Mouse (Mus musculus) MEL (cell line): ENCODE measurements at regions not wholly inside any gene's neighbourhood (a gene's known extent, or its start where the extent isn't known, plus 50 kb on each side); places are given as distances from the start of the nearest gene placed in this dataset.

Experiments
- DNase-seq: peaks from one replicate; pipeline ENCODE4 v3.0.0; 2011; ENCODE audit warnings: low read depth, low spot score
- H3K27ac ChIP-seq: 2 replicates; pipeline ENCODE4 v1.5.1; 2012; ENCODE audit warnings: low read depth, mild to moderate bottlenecking, control low read depth, low read length, moderate library complexity; ENCODE audit not compliant: control insufficient read depth
- H3K27me3 ChIP-seq, 2 experiments: fragments of 150-350 bp in 1 of 2; sonication (generic) in 1 of 2; 2 replicates each; pipeline ENCODE4 v1.6.1; 2012; ENCODE audit warnings: low read length in 2 of 2, mild to moderate bottlenecking in 2 of 2, improper control_type of control experiment in 1 of 2, moderate library complexity in 1 of 2; ENCODE audit not compliant: insufficient read depth in 2 of 2, control insufficient read depth in 1 of 2
- H3K36me3 ChIP-seq, 2 experiments: 2 replicates each; pipeline ENCODE4 v1.6.1; 2012 to 2014; ENCODE audit warnings: low read length in 2 of 2, improper control_type of control experiment in 1 of 2, inconsistent platforms in 1 of 2, mild to moderate bottlenecking in 1 of 2; ENCODE audit not compliant: insufficient read depth in 2 of 2, control insufficient read depth in 1 of 2
- H3K4me1 ChIP-seq, 2 experiments: fragments of 150-350 bp in 1 of 2; sonication (generic) in 1 of 2; 2 replicates each; pipeline ENCODE4 v1.6.1; 2012; ENCODE audit warnings: low read length in 2 of 2, improper control_type of control experiment in 1 of 2, mild to moderate bottlenecking in 1 of 2; ENCODE audit not compliant: insufficient read depth in 2 of 2, control insufficient read depth in 1 of 2
- H3K4me3 ChIP-seq, 2 experiments: fragments of 150-350 bp in 1 of 2; sonication (generic) in 1 of 2; 2 replicates each; pipeline ENCODE4 v1.5.1; 2012; ENCODE audit warnings: low read depth in 2 of 2, low read length in 2 of 2, mild to moderate bottlenecking in 2 of 2, moderate library complexity in 2 of 2, control low read depth in 1 of 2, improper control_type of control experiment in 1 of 2; ENCODE audit not compliant: control insufficient read depth in 1 of 2, insufficient read depth in 1 of 2
- H3K79me2 ChIP-seq: 2 replicates; pipeline ENCODE4 v1.6.1; 2012; ENCODE audit warnings: mild to moderate bottlenecking, low read length, moderate library complexity; ENCODE audit not compliant: control insufficient read depth, poor library complexity, insufficient read depth
- H3K9ac ChIP-seq: 2 replicates; pipeline ENCODE4 v1.6.1; 2012; ENCODE audit warnings: low read depth, mild to moderate bottlenecking, control low read depth, low read length, moderate library complexity; ENCODE audit not compliant: control insufficient read depth, poor library complexity, severe bottlenecking
- H3K9me3 ChIP-seq: fragments of 150-350 bp; sonication (generic); replicated peaks from 2 replicates; pipeline ENCODE4 v1.6.1; 2012; ENCODE audit warnings: mild to moderate bottlenecking, low read length, improper control_type of control experiment, moderate library complexity; ENCODE audit not compliant: insufficient read depth
- BHLHE40 ChIP-seq: IDR thresholded peaks from 2 replicates; pipeline ENCODE4 v1.6.1; 2012; ENCODE audit warnings: low read depth, mild to moderate bottlenecking, inconsistent platforms, low read length, improper control_type of control experiment, borderline replicate concordance
- CHD1 ChIP-seq: IDR thresholded peaks from 2 replicates; pipeline ENCODE4 v1.6.1; 2012; ENCODE audit warnings: low read depth, mild to moderate bottlenecking, inconsistent platforms, low read length, improper control_type of control experiment
- ELF1 ChIP-seq: IDR thresholded peaks from 2 replicates; pipeline ENCODE4 v1.6.1; 2014; ENCODE audit warnings: low read depth, mild to moderate bottlenecking, inconsistent platforms, low read length, improper control_type of control experiment, moderate library complexity
- ETS1 ChIP-seq: IDR thresholded peaks from 2 replicates; pipeline ENCODE4 v1.6.1; 2012; ENCODE audit warnings: low read depth, mild to moderate bottlenecking, inconsistent platforms, low read length, improper control_type of control experiment, moderate library complexity
- GABPA ChIP-seq: IDR thresholded peaks from 2 replicates; pipeline ENCODE4 v1.6.1; 2012; ENCODE audit warnings: low read depth, mild to moderate bottlenecking, inconsistent platforms, low read length, improper control_type of control experiment, moderate library complexity
- HCFC1 ChIP-seq: IDR thresholded peaks from 2 replicates; pipeline ENCODE4 v1.6.1; 2012; ENCODE audit warnings: low read depth, mild to moderate bottlenecking, inconsistent platforms, low read length, improper control_type of control experiment, moderate library complexity
- JUND ChIP-seq: IDR thresholded peaks from 2 replicates; pipeline ENCODE4 v1.6.1; 2011; ENCODE audit warnings: low read depth, mild to moderate bottlenecking, improper control_type of control experiment, low read length
- KAT2A ChIP-seq: conservative IDR thresholded peaks from 2 replicates; pipeline ENCODE4 v1.6.1; 2012; ENCODE audit warnings: low read depth, low read length, improper control_type of control experiment, inconsistent platforms
- MAFK ChIP-seq: IDR thresholded peaks from 2 replicates; pipeline ENCODE4 v1.6.1; 2011; ENCODE audit warnings: low read depth, mild to moderate bottlenecking, low read length, improper control_type of control experiment, borderline replicate concordance
- MAX ChIP-seq: IDR thresholded peaks from 2 replicates; pipeline ENCODE4 v1.6.1; 2011; ENCODE audit warnings: low read length, improper control_type of control experiment
- MEF2A ChIP-seq: IDR thresholded peaks from 2 replicates; pipeline ENCODE4 v1.6.1; 2014; ENCODE audit warnings: low read depth, mild to moderate bottlenecking, inconsistent platforms, low read length, improper control_type of control experiment; ENCODE audit not compliant: poor library complexity, insufficient replicate concordance, severe bottlenecking; ENCODE audit errors: extremely low read depth
- NELFE ChIP-seq: IDR thresholded peaks from 2 replicates; pipeline ENCODE4 v1.6.1; 2011; ENCODE audit warnings: low read depth, low read length, improper control_type of control experiment
- POLR2A ChIP-seq, 2 experiments: IDR thresholded peaks; 2 replicates each; pipeline ENCODE4 v1.6.1; 2011 to 2012; ENCODE audit warnings: low read length in 2 of 2, mild to moderate bottlenecking in 2 of 2, control low read depth in 1 of 2, improper control_type of control experiment in 1 of 2, low read depth in 1 of 2, moderate library complexity in 1 of 2; ENCODE audit not compliant: control insufficient read depth in 1 of 2, insufficient read depth in 1 of 2, poor library complexity in 1 of 2
- POLR2AphosphoS2 ChIP-seq: IDR thresholded peaks from 2 replicates; pipeline ENCODE4 v1.6.1; 2011; ENCODE audit warnings: low read length, improper control_type of control experiment
- POLR2AphosphoS5 ChIP-seq: IDR thresholded peaks from 2 replicates; pipeline ENCODE4 v1.6.1; 2012; ENCODE audit warnings: low read depth, borderline replicate concordance, mild to moderate bottlenecking, inconsistent platforms, low read length, moderate library complexity, mixed read lengths
- RAD21 ChIP-seq: IDR thresholded peaks from 2 replicates; pipeline ENCODE4 v1.6.1; 2011; ENCODE audit warnings: mild to moderate bottlenecking, low read depth, low read length, improper control_type of control experiment
- RCOR1 ChIP-seq: IDR thresholded peaks from 2 replicates; pipeline ENCODE4 v1.6.1; 2012; ENCODE audit warnings: low read depth, mild to moderate bottlenecking, inconsistent platforms, low read length, improper control_type of control experiment
- SMC3 ChIP-seq: IDR thresholded peaks from 2 replicates; pipeline ENCODE4 v1.6.1; 2011; ENCODE audit warnings: low read depth, low read length, improper control_type of control experiment
- TAL1 ChIP-seq: IDR thresholded peaks from 2 replicates; pipeline ENCODE4 v1.6.1; 2012; ENCODE audit warnings: mild to moderate bottlenecking, inconsistent platforms, low read length, moderate library complexity, mixed read lengths
- TBP ChIP-seq: IDR thresholded peaks from 2 replicates; pipeline ENCODE4 v1.8.0; 2011; ENCODE audit warnings: low read depth, low read length, improper control_type of control experiment
- UBTF ChIP-seq: IDR thresholded peaks from 2 replicates; pipeline ENCODE4 v1.6.1; 2012; ENCODE audit warnings: low read depth, mild to moderate bottlenecking, inconsistent platforms, low read length, improper control_type of control experiment, moderate library complexity, borderline replicate concordance; ENCODE audit not compliant: insufficient read depth
- USF1 ChIP-seq: IDR thresholded peaks from 2 replicates; pipeline ENCODE4 v1.6.1; 2014; ENCODE audit warnings: low read depth, mild to moderate bottlenecking, inconsistent platforms, low read length, improper control_type of control experiment, moderate library complexity
- ZMIZ1 ChIP-seq: IDR thresholded peaks from 2 replicates; pipeline ENCODE4 v1.6.1; 2012; ENCODE audit warnings: low read depth, mild to moderate bottlenecking, inconsistent platforms, low read length, improper control_type of control experiment, moderate library complexity

- Histone ChIP-seq H3K4me3 (no peak overlapping the region), H3K9me3 (no peaks in the 10 kb centered on the region)
- no peak for TF ChIP-seq POLR2AphosphoS5
- no peak for TF ChIP-seq HCFC1
- no peak for TF ChIP-seq CHD1
- no peak for TF ChIP-seq ZMIZ1
- no peak for TF ChIP-seq SMC3
- TF ChIP-seq UBTF = no peak
- no peak for TF ChIP-seq MAFK
- no peak for TF ChIP-seq USF1
- no peak for TF ChIP-seq TAL1
- no peak for TF ChIP-seq MEF2A
- TF ChIP-seq ETS1 = no peak
- no peak for TF ChIP-seq TBP
- no peak for TF ChIP-seq MAX
- TF ChIP-seq KAT2A = no peak
- TF ChIP-seq, all 39 proteins: peak for 0
These were observed 82.1 kb upstream of the Arglu1 start for GRCm38 (mm10) chr8:8772424-8772823.

GRCm38 (mm10) chr8:8770397-8770796 is 80.1 kb upstream of the Arglu1 start:
- DNase-seq = no peak

More at GRCm38 (mm10) chr8:8772424-8772823, 82.1 kb upstream of the Arglu1 start:
- Histone ChIP-seq H3K4me1 (no peaks in the 10 kb centered on the region), H3K27ac (no peak overlapping the region), H3K36me3 (no peaks in the 10 kb centered on the region), H3K27me3 (no peaks in the 10 kb centered on the region), H3K79me2 (no peaks in the 10 kb centered on the region), H3K9ac (no peak overlapping the region)
- no peak for DNase-seq

More at GRCm38 (mm10) chr8:8770397-8770796, 80.1 kb upstream of the Arglu1 start:
- Histone ChIP-seq H3K9me3 (no peaks in the 10 kb centered on the region), H3K27ac (no peak overlapping the region), H3K27me3 (no peaks in the 10 kb centered on the region), H3K79me2 (no peaks in the 10 kb centered on the region), H3K9ac (no peak overlapping the region), H3K36me3 (no peaks in the 10 kb centered on the region), H3K4me1 (no peaks in the 10 kb centered on the region), H3K4me3 (no peak overlapping the region)
- TF ChIP-seq JUND (no peak), USF1 (no peak), BHLHE40 (no peak), RAD21 (no peak), POLR2A (IDR thresholded peaks at IDR 0.05; ENCODE audit: control insufficient read depth in 1 of 2, insufficient read depth in 1 of 2, low read depth in 1 of 2, low read length in 2 of 2, poor library complexity in 1 of 2) (no peak), CHD1 (no peak), GABPA (no peak), POLR2AphosphoS2 (no peak), ELF1 (no peak), RCOR1 (no peak), SMC3 (no peak), HCFC1 (no peak), ETS1 (no peak), POLR2AphosphoS5 (no peak), NELFE (no peak)
